Mouse (Mus musculus) embryonic fibroblast, embryonic 13.5 days (primary cell): Measurements from ENCODE around the gene Wsb2.

Source experiments
- CTCF ChIP-seq: IDR thresholded peaks from 2 replicates; pipeline ENCODE4 v1.5.1; 2011; ENCODE audit warnings: mild to moderate bottlenecking, control low read depth, low read length, moderate library complexity, borderline replicate concordance; ENCODE audit not compliant: insufficient read depth
- POLR2A ChIP-seq: IDR thresholded peaks from 2 replicates; pipeline ENCODE4 v1.6.1; 2011; ENCODE audit warnings: low read depth, mild to moderate bottlenecking, control low read depth, low read length, moderate library complexity

- TF ChIP-seq CTCF (no peak), POLR2A (no peak)
These were observed 16.3 kb downstream of the Wsb2 start for GRCm38 (mm10) chr5:117373418-117373817.
